Mouse (Mus musculus) T-cell, adult 2 months (primary cell): ENCODE measurements around the gene S100a3.

Experiments used
- DNase-seq: peaks from one replicate; pipeline ENCODE4 v3.0.0; 2022; ENCODE audit warnings: low spot score

S100a3 gene

GRCm38 (mm10) chr3:90626266-90627021 is 66.1 kb downstream of the S100a3 start:
- DNase-seq, result no peak

DNA sequence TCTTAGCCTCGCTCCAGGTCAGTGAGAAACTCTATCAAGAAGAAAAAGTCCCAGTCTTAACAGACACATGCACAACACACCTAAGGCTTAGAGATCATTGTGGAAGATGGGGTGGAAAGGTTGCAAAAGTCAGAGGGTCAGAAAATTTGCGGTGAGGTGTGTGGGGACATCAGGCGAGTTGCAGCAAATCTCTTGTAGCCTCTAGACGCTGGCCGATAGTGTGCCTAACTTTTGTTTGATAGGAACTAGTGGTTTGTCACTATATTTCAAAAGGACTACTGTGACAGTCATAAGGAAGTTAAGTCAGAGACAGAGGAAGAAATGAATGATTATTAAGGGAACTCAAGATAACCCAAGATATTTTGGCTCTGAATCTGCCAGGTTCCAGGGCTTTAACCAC is 67.0 kb downstream of the S100a3 start:
- DNase-seq, result no peak

DNA sequence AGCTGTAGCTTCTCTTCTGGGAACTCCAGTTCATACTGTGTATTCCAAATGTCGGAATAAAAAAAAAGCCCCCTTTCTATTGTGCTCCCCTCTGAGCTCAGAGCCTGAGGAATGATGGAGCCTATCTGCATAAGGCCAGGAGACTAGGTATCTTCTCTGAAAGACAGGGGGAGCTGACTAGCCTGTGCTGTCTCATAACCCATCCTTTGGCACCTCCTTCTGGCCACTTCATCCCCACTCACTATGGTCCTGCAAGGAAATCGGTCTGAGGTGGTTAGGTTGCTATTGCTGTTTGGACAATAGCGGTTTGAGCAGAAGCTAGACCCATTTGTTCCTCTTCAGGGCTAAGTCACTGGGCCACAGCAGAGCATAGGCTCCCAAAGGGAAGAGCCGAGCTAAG is 67.4 kb downstream of the S100a3 start:
- no peak for DNase-seq

DNA sequence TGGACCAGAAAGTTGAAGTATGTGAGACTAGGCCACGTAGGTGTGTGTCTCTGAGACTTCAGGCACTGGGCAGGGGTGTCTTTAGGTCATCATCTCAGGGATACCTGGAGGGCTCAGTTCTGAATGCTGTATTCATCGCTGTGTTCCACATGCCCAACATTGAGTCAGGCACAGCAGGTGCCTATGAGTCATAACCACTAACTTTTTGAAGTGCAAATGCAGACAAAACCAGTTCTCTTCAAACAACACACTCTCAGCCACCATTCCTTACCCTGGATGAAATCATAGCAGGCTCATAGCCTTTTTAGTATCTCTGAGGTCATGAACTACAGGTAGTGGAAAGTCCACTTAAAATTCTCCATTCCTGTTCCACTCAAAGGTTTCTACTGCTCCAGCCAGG is 68.9 kb downstream of the S100a3 start:
- DNase-seq, result no peak

- no peak for DNase-seq
These were observed 71.6 kb downstream of the S100a3 start for GRCm38 (mm10) chr3:90631984-90632383.

- no peak for DNase-seq
These were observed 78.3 kb downstream of the S100a3 start for GRCm38 (mm10) chr3:90638511-90639275.

DNA sequence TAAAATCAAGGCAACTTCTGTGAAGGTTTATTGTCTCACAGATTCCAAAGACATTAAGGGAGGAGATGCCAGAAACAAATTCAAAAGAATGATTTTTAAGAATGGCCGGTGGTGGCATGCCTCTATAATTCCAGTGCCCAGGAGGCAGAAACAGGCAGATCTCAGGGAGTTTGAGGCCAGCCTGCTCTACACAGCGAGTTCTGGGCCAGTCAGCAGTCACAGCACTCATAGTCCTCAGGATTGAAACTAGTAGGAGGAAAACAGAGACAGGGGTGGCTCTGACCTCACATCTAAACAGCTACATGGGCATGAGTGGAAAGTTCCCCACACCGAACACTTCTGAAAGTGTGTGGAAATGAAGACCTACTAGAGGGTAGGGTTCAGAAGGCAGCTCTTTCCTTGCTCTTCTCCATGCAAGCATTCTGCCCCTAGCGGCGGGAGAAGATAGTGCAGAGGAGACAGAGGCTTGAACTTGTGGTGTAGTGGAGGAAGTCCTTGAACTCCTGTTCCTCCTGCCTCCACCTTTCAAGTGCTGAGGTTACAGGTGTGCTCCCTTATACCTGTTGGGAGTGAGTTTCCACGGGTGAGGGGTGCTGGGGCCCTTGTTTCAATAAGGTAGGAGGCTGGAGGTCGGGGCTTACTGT is 79.3 kb downstream of the S100a3 start:
- peak; percentile 51 for DNase-seq

- no peak for DNase-seq
These were observed 80.6 kb downstream of the S100a3 start for GRCm38 (mm10) chr3:90640981-90641380.

DNA sequence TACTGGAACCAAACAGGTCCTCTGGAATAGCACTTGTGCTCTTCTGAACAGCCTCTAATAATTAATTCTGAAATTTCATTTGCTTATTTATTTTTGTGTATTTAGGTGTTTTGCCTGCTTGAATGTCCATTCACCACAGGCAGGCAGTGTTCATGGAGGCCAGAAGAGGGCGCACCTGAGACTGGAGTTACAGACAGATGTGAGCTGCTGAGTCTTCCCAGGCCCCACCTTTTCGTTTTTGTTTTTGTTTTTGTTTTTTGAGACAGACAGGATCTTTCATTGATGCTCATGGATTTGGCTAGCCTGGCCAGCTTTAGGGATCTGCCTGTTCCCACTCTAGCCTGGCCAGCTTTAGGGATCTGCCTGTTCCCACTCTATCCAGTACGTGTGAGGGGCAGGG is 83.8 kb downstream of the S100a3 start:
- DNase-seq, result peak; percentile 41

DNA sequence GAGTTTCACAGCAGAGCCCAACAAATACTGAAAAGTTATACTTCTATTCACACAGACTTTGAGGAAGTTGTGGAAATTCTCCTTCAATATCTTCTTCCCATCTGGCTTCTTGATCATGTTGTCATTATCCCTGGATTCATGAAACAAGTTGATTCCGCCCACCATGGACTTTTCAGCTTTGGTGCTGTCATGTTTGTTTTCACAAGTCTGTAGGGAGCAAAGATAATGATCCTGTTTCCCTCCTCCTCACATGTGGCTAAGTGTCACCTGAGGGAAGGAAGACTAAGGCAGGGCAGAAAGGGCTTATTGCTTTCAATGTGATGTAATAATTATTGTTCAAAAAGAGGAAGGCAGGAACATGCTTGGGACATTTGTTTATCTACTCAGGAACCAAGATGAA is 86.9 kb downstream of the S100a3 start:
- no peak for DNase-seq

DNA sequence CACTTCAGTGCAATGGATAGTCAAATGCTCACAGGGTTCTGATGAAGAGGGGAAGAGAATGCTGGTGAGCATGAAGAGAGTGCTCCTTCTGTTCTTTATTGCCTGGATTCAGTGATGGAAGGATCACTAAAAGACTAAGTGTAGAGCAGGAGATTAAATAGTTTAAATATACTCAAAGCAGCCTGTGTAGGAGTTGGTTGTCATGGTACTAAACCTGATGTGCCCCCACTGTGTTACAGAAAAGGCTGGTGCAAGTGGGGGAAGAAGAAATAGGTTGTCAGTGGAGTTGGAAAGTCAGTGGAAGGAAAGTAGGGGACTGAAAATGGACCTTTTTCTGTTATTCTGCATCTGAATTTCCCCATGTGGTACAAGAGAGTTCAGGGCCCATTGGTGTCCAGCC is 88.6 kb downstream of the S100a3 start:
- no peak for DNase-seq

- DNase-seq, result no peak
These were observed 89.5 kb downstream of the S100a3 start for GRCm38 (mm10) chr3:90649832-90650231.
